Mouse (Mus musculus) myocyte (in vitro differentiated cells): ENCODE measurements around the gene H2-T22.

Source experiments
- E2F4 ChIP-seq: IDR thresholded peaks from one replicate; pipeline ENCODE4 v1.6.1; 2011; ENCODE audit warnings: mild to moderate bottlenecking, control low read depth, moderate library complexity; ENCODE audit not compliant: insufficient read depth
- MAX ChIP-seq: IDR thresholded peaks from one replicate; pipeline ENCODE4 v1.6.1; 2011; ENCODE audit warnings: low read depth, mild to moderate bottlenecking, control low read depth
- MYOD1 ChIP-seq, 3 experiments: IDR thresholded peaks; one replicate each; pipeline ENCODE4 v1.6.1; 2011; ENCODE audit warnings: control low read depth in 2 of 3, low read depth in 2 of 3, mild to moderate bottlenecking in 2 of 3, moderate library complexity in 1 of 3; ENCODE audit not compliant: insufficient read length in 2 of 3, control insufficient read depth in 1 of 3
- MYOG ChIP-seq, 3 experiments: IDR thresholded peaks; one replicate each; pipeline ENCODE4 v1.6.1; 2011; ENCODE audit warnings: control low read depth in 2 of 3, low read depth in 2 of 3, mild to moderate bottlenecking in 2 of 3; ENCODE audit not compliant: insufficient read length in 2 of 3, control insufficient read depth in 1 of 3, insufficient read depth in 1 of 3
- POLR2A ChIP-seq: IDR thresholded peaks from one replicate; pipeline ENCODE4 v1.6.1; 2011; ENCODE audit warnings: low read depth, mild to moderate bottlenecking, control low read depth, moderate library complexity; ENCODE audit not compliant: insufficient read length
- POLR2AphosphoS2 ChIP-seq: IDR thresholded peaks from one replicate; pipeline ENCODE4 v1.6.1; 2011; ENCODE audit warnings: low read depth, control low read depth; ENCODE audit not compliant: insufficient read length
- REST ChIP-seq: IDR thresholded peaks from one replicate; pipeline ENCODE4 v1.6.1; 2011; ENCODE audit warnings: mild to moderate bottlenecking, control low read depth, moderate library complexity; ENCODE audit not compliant: insufficient read depth, insufficient read length
- SRF ChIP-seq: IDR thresholded peaks from one replicate; pipeline ENCODE4 v1.6.1; 2011; ENCODE audit warnings: low read depth; ENCODE audit not compliant: control insufficient read depth, insufficient read length
- TCF12 ChIP-seq: IDR thresholded peaks from one replicate; pipeline ENCODE4 v1.6.1; 2011; ENCODE audit warnings: mild to moderate bottlenecking, control low read depth; ENCODE audit not compliant: poor library complexity, insufficient read depth, severe bottlenecking
- TCF3 ChIP-seq: IDR thresholded peaks from one replicate; pipeline ENCODE4 v1.6.1; 2011; ENCODE audit warnings: low read depth, control low read depth; ENCODE audit not compliant: insufficient read length
- USF1 ChIP-seq: IDR thresholded peaks from one replicate; pipeline ENCODE4 v1.6.1; 2011; ENCODE audit warnings: low read depth, mild to moderate bottlenecking, control low read depth, moderate library complexity

DNA sequence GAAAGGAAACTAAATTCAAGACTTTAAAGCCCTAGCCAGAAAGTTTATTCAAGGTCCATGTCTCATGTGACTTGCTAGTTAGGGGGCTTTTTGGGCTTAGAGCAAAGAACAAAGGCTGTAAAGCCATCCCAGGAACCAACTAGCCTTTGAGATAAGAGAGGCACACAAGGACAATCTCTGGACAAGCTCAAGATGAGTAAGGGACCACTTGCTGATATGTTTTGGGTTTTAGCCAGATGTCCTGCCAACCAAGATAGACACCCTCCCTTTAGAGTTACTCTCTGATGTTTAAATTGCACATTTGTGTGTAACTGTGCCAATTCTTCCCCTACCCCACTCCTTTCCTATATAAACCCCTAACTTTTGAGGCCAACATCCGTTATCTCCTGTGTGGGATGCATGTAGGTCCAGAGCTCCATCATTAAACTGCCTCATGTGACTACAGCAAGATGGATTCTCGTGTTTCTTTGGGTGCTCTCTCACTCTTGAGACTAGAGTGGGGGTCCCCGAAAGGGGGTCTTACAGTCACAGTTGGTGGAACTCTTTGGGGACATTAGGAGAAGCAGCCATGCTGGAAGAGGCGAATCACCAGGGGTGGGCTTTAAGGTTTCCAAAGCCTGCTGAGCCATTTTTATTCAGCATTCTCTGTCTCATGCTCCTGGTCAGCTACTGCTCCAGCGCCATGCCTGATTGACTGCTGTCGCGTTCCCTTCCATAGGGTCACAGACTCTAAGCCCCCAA lies 13.5 kb downstream of the H2-T22 start:
- TF ChIP-seq POLR2A: no peak
- TF ChIP-seq MAX: no peak
- no peak for TF ChIP-seq E2F4
- TF ChIP-seq MYOG (IDR thresholded peaks at IDR 0.05; ENCODE audit: control insufficient read depth in 1 of 3, insufficient read depth in 1 of 3, insufficient read length in 2 of 3, low read depth in 2 of 3): no peak
- no peak for TF ChIP-seq USF1
- no peak for TF ChIP-seq TCF12
- TF ChIP-seq TCF3: no peak
- TF ChIP-seq MYOD1 (IDR thresholded peaks at IDR 0.05; ENCODE audit: control insufficient read depth in 1 of 3, insufficient read length in 2 of 3, low read depth in 2 of 3): no peak
- no peak for TF ChIP-seq POLR2AphosphoS2
- no peak for TF ChIP-seq REST
- TF ChIP-seq SRF: no peak
